Mouse (Mus musculus) heart, embryonic 13.5 days (tissue): Measurements from ENCODE around the gene Mmd. TPM values are rescaled to one million over a fixed set of nuclear protein-coding genes. Genes with fewer than 3 reads are reported as not detected.

Experiments
- ATAC-seq: fragments of 200-750 bp; cut with Nextera tagmentation; 2 replicates; pipeline ENCODE4 v1.8.0; 2017; ENCODE audit warnings: moderate TSS enrichment; ENCODE audit not compliant: insufficient number of reproducible peaks, low FRiP score, low TSS enrichment; ENCODE audit errors: extremely low read depth
- H3K27ac ChIP-seq: fragments of 300-500 bp; sonication (generic); replicated peaks from 2 replicates; pipeline ENCODE4 v1.5.1; 2015; ENCODE audit warnings: moderate library complexity, mild to moderate bottlenecking, inconsistent platforms
- H3K27me3 ChIP-seq: fragments of 300-500 bp; sonication (generic); replicated peaks from 2 replicates; pipeline ENCODE4 v1.6.1; 2015; ENCODE audit warnings: mild to moderate bottlenecking, inconsistent platforms
- H3K36me3 ChIP-seq: fragments of 300-500 bp; sonication (generic); 2 replicates; pipeline ENCODE4 v1.6.1; 2015; ENCODE audit warnings: mild to moderate bottlenecking, inconsistent platforms
- H3K4me1 ChIP-seq: fragments of 300-500 bp; sonication (generic); 2 replicates; pipeline ENCODE4 v1.6.1; 2015; ENCODE audit warnings: inconsistent platforms
- H3K4me2 ChIP-seq: fragments of 300-500 bp; sonication (generic); 2 replicates; pipeline ENCODE4 v1.6.1; 2015; ENCODE audit warnings: inconsistent platforms, mild to moderate bottlenecking, moderate library complexity
- H3K4me3 ChIP-seq: fragments of 300-500 bp; sonication (generic); 2 replicates; pipeline ENCODE4 v1.5.1; 2015; ENCODE audit warnings: moderate library complexity, mild to moderate bottlenecking, inconsistent platforms
- H3K9ac ChIP-seq: fragments of 300-500 bp; sonication (generic); 2 replicates; pipeline ENCODE4 v1.6.1; 2015; ENCODE audit warnings: inconsistent platforms, mild to moderate bottlenecking, moderate library complexity
- H3K9me3 ChIP-seq: fragments of 300-500 bp; sonication (generic); 2 replicates; pipeline ENCODE4 v1.6.1; 2016; ENCODE audit warnings: inconsistent platforms
- WGBS: fragments of 180-500 bp; shearing (Covaris S2); methylation state at CpG from one replicate; pipeline ENCODE4 v1.1.7; 2015; ENCODE audit warnings: mixed read lengths; 5-methylcytosine and 5-hydroxymethylcytosine counted together
- polyA plus RNA-seq: library from polyadenylated mRNA; unstranded; fragments of >200 nt; fragmentation: Nextera tagmentation; extraction: Ambion mirVana; gene quantifications from 2 replicates; pipeline ENCODE4 v1.2.1, GENCODE M21; 2015

The Mmd gene
- polyA plus RNA-seq, 1 experiment from 2014 or later, result 84.1 TPM

- ATAC-seq, result no peak
- H3K27me3 ChIP-seq, result no peaks in the 10 kb centered on the region
- no peak overlapping the region for H3K27ac ChIP-seq
- H3K9ac ChIP-seq, result no peak overlapping the region
- H3K36me3 ChIP-seq, result no peaks in the 10 kb centered on the region
- WGBS, result 26% methylated on average over 4 of the region's 4 CpGs
- H3K9me3 ChIP-seq, result no peaks in the 10 kb centered on the region
- peaks cover 27% of the 10 kb centered on the region for H3K4me1 ChIP-seq
- H3K4me3 ChIP-seq, result no peak overlapping the region
- H3K4me2 ChIP-seq, result no peak overlapping the region
Observed at GRCm38 (mm10) chr11:90232685-90233084, 16.6 kb upstream of the Mmd start.

- Histone ChIP-seq H3K9me3 (no peaks in the 10 kb centered on the region), H3K27ac (no peak overlapping the region), H3K36me3 (no peaks in the 10 kb centered on the region), H3K4me1 (peaks cover 20% of the 10 kb centered on the region), H3K27me3 (no peaks in the 10 kb centered on the region), H3K4me2 (no peak overlapping the region), H3K4me3 (no peak overlapping the region), H3K9ac (no peak overlapping the region)
- no peak for ATAC-seq
- 81% methylated on average over 5 of the region's 5 CpGs for whole genome bisulfite sequencing
Observed at GRCm38 (mm10) chr11:90235221-90235620, 14.0 kb upstream of the Mmd start.

GRCm38 (mm10) chr11:90237616-90238015, 11.6 kb upstream of the Mmd start:
- peaks cover 17% of the 10 kb centered on the region for H3K4me1 ChIP-seq
- no peaks in the 10 kb centered on the region for H3K9me3 ChIP-seq
- no peaks in the 10 kb centered on the region for H3K36me3 ChIP-seq
- 69% methylated on average over 5 of the region's 5 CpGs for WGBS
- H3K9ac ChIP-seq, result no peak overlapping the region
- ATAC-seq, result no peak
- no peak overlapping the region for H3K4me2 ChIP-seq
- no peak overlapping the region for H3K27ac ChIP-seq
- no peak overlapping the region for H3K4me3 ChIP-seq
- H3K27me3 ChIP-seq, result no peaks in the 10 kb centered on the region

DNA sequence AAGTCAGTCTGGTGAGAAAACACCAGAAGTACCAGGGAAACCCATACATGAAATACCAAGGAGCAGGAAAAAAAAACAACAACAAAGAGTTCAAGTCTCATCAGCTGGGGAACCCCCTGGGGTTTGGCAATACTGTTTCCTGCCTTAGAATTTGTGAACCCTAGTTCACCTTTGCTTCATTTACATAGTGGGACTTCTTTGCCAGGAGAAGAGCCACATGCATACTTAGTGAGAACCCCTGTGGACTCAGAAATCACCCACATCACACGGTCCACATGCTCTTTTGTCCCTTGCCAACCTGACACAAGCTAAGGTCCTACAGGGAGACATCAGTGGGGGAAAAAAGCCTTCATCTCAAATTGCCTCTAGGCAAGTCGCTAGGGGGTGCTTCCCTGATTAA, 10.6 kb upstream of the Mmd start:
- Histone ChIP-seq H3K9me3 (no peaks in the 10 kb centered on the region), H3K4me1 (peaks cover 14% of the 10 kb centered on the region), H3K4me2 (no peak overlapping the region), H3K27ac (no peak overlapping the region), H3K9ac (no peak overlapping the region), H3K27me3 (no peaks in the 10 kb centered on the region), H3K4me3 (no peak overlapping the region), H3K36me3 (no peaks in the 10 kb centered on the region)
- no peak for ATAC-seq
- WGBS, result 29% methylated on average over 2 of the region's 2 CpGs

GRCm38 (mm10) chr11:90240652-90241330, 8.5 kb upstream of the Mmd start:
- H3K4me3 ChIP-seq, result no peak overlapping the region
- no peaks in the 10 kb centered on the region for H3K27me3 ChIP-seq
- no peak overlapping the region for H3K9ac ChIP-seq
- H3K4me1 ChIP-seq, result peaks cover 14% of the 10 kb centered on the region
- no peaks in the 10 kb centered on the region for H3K36me3 ChIP-seq
- no peak for ATAC-seq
- H3K27ac ChIP-seq, result no peak overlapping the region
- H3K4me2 ChIP-seq, result no peak overlapping the region
- H3K9me3 ChIP-seq, result no peaks in the 10 kb centered on the region
- 18% methylated on average over 6 of the region's 6 CpGs for WGBS

GRCm38 (mm10) chr11:90241874-90242273, 7.4 kb upstream of the Mmd start:
- Histone ChIP-seq H3K27ac (no peak overlapping the region), H3K9ac (no peak overlapping the region), H3K4me1 (peaks cover 14% of the 10 kb centered on the region), H3K27me3 (no peaks in the 10 kb centered on the region), H3K4me3 (no peak overlapping the region), H3K4me2 (no peak overlapping the region), H3K36me3 (no peaks in the 10 kb centered on the region), H3K9me3 (no peaks in the 10 kb centered on the region)
- 71% methylated on average over 2 of the region's 2 CpGs for WGBS
- no peak for ATAC-seq

- Histone ChIP-seq H3K4me1 (peaks cover 15% of the 10 kb centered on the region), H3K4me3 (no peak overlapping the region), H3K27ac (no peak overlapping the region), H3K36me3 (no peaks in the 10 kb centered on the region), H3K9ac (no peak overlapping the region), H3K9me3 (no peaks in the 10 kb centered on the region), H3K27me3 (no peaks in the 10 kb centered on the region), H3K4me2 (no peak overlapping the region)
- 92% methylated on average over 2 of the region's 2 CpGs for WGBS
- ATAC-seq, result no peak
Observed at GRCm38 (mm10) chr11:90243300-90243699, 6.0 kb upstream of the Mmd start.

- Histone ChIP-seq H3K27ac (no peak overlapping the region), H3K36me3 (no peaks in the 10 kb centered on the region), H3K4me2 (no peak overlapping the region), H3K27me3 (no peaks in the 10 kb centered on the region), H3K9me3 (no peaks in the 10 kb centered on the region), H3K4me1 (peaks cover 26% of the 10 kb centered on the region), H3K9ac (no peak overlapping the region), H3K4me3 (no peak overlapping the region)
- WGBS, result 73% methylated on average over 6 of the region's 6 CpGs
- ATAC-seq, result no peak
Observed at GRCm38 (mm10) chr11:90245630-90246029, 3.6 kb upstream of the Mmd start.

GRCm38 (mm10) chr11:90246676-90247075, 2.6 kb upstream of the Mmd start:
- ATAC-seq, result no peak
- 72% methylated on average over 4 of the region's 4 CpGs for WGBS
- Histone ChIP-seq H3K4me3 (no peak overlapping the region), H3K9ac (no peak overlapping the region), H3K36me3 (no peaks in the 10 kb centered on the region), H3K27me3 (no peaks in the 10 kb centered on the region), H3K27ac (no peak overlapping the region), H3K4me2 (no peak overlapping the region), H3K4me1 (peaks cover 22% of the 10 kb centered on the region), H3K9me3 (no peaks in the 10 kb centered on the region)

DNA sequence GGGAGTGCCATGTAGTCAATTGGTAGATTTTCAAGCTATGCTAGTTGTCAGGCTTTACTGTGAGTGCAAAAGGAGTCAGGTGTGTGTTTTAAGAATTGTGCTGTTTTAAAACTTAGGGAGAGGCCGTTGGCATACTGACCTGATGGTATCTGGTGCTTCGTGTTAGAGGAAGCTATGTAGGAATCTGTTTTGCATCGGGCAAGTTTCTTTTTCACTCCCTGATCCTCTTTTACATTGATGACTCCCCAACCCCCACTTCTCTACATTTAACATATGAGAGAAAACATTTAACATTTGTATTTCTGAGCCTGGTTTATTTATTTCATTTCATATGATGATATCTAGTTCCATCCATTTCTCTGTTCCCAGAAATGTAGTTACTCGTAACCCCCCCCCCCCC, 1.5 kb upstream of the Mmd start:
- no peak for ATAC-seq
- Histone ChIP-seq H3K36me3 (no peaks in the 10 kb centered on the region), H3K27ac (no peak overlapping the region), H3K27me3 (no peaks in the 10 kb centered on the region), H3K4me1 (peaks cover 30% of the 10 kb centered on the region), H3K9ac (no peak overlapping the region), H3K4me2 (no peak overlapping the region), H3K9me3 (no peaks in the 10 kb centered on the region), H3K4me3 (no peak overlapping the region)
- WGBS, result 44% methylated on average over 4 of the region's 4 CpGs

- WGBS, result under 1% methylated on average over 22 of the region's 22 CpGs
- H3K9ac ChIP-seq, result peak overlapping the region; percentile 98
Observed at GRCm38 (mm10) chr11:90249701-90250141, 465 bp downstream of the Mmd start.

GRCm38 (mm10) chr11:90250189-90250588, 933 bp downstream of the Mmd start:
- no peaks in the 10 kb centered on the region for H3K9me3 ChIP-seq
- H3K4me1 ChIP-seq, result peaks cover 54% of the 10 kb centered on the region
- WGBS, result under 1% methylated on average over 9 of the region's 9 CpGs
- no peak for ATAC-seq
- H3K27ac ChIP-seq, result peak overlapping the region; percentile 95
- peak overlapping the region; percentile 98 for H3K9ac ChIP-seq
- no peaks in the 10 kb centered on the region for H3K27me3 ChIP-seq
- peak overlapping the region; percentile 82 for H3K4me2 ChIP-seq
- H3K36me3 ChIP-seq, result no peaks in the 10 kb centered on the region
- peak overlapping the region; percentile 94 for H3K4me3 ChIP-seq

More at GRCm38 (mm10) chr11:90249701-90250141, 465 bp downstream of the Mmd start:
- H3K4me3 ChIP-seq, result peak overlapping the region; percentile 94
- peak overlapping the region; percentile 95 for H3K27ac ChIP-seq
- H3K36me3 ChIP-seq, result no peaks in the 10 kb centered on the region
- peak overlapping the region; percentile 82 for H3K4me2 ChIP-seq
- 0 out of 2 replicates have a peak, but pooled peaks have one; percentile 5 for ATAC-seq
- no peaks in the 10 kb centered on the region for H3K27me3 ChIP-seq
- peaks cover 50% of the 10 kb centered on the region for H3K4me1 ChIP-seq
- H3K9me3 ChIP-seq, result no peaks in the 10 kb centered on the region
